Mouse (Mus musculus): ENCODE results near the gene Schip1. TPM values are rescaled to one million over a fixed set of nuclear protein-coding genes. Genes with fewer than 3 reads are reported as not detected.

Schip1 gene
- polyA plus RNA-seq, 1 experiment from 2014 or later: 2.3 TPM

DNA sequence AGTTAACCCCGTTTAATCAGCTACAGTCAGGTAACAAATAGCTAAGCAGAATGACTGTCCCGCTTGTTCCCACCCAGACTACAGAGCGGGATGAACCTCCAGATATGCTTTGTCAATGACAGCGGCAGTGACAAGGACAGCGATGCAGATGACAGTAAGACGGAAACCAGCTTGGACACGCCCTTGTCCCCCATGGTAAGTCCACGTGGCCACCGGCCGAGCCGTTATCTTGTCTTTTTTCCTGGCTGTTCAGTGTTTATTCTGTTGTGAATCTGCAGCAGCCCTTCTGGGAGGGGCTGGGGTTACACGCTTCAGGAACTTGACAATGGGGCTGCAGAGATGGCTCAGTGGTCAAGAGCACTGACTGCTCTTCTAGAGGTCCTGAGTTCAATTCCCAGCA lies 551.8 kb downstream of the Schip1 start:
- ATAC-seq: peak; percentile 19; the same call in 1 of the 2 replicates
- Histone ChIP-seq H3K4me3 (ENCODE audit: low read depth, low read length) (no peak overlapping the region), H3K4me2 (ENCODE audit: low read depth, low read length) (no peak overlapping the region), H3K4me1 (ENCODE audit: insufficient read depth) (peaks cover 9% of the 10 kb centered on the region; the same call in 1 of the 2 replicates), H3K27ac (ENCODE audit: low read depth) (peak overlapping the region; percentile 12; the same call in 1 of the 2 replicates), H3K9me3 (ENCODE audit: low read length) (no peaks in the 10 kb centered on the region), H3K27me3 (ENCODE audit: insufficient read depth, low read length) (no peaks in the 10 kb centered on the region), H3K36me3 (replicated peaks; ENCODE audit: insufficient read depth, low read length) (no peaks in the 10 kb centered on the region), H3K9ac (replicated peaks) (no peak overlapping the region)
- TF ChIP-seq EP300 (IDR thresholded peaks at IDR 0.05; ENCODE audit: low read depth) (no peak), CTCF (IDR thresholded peaks at IDR 0.05; ENCODE audit: low read depth) (no peak)
- DNase-seq: no peak
- WGBS (ENCODE audit: insufficient replicate concordance): 43% methylated on average over 12 of the region's 12 CpGs

DNA sequence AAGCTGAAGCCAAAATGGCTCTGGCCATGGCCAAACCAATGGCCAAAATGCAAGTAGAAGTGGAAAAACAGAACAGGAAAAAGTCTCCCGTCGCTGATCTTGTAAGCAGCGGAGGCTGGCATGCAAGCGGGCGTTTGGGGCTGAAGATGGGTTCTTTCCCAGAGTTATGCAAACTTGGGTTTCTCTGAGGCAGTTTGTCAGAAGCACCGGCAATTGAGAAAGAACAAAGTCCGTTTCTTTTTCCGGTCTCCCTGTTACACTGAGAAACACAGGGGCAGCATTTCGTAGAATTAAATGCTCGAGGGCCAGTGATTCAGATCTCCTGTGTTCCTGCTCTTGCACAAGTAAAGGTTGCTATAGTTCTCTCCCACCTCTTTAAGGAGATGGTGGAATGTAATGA lies 553.1 kb downstream of the Schip1 start:
- WGBS (ENCODE audit: insufficient replicate concordance): 63% methylated on average over 10 of the region's 10 CpGs

DNA sequence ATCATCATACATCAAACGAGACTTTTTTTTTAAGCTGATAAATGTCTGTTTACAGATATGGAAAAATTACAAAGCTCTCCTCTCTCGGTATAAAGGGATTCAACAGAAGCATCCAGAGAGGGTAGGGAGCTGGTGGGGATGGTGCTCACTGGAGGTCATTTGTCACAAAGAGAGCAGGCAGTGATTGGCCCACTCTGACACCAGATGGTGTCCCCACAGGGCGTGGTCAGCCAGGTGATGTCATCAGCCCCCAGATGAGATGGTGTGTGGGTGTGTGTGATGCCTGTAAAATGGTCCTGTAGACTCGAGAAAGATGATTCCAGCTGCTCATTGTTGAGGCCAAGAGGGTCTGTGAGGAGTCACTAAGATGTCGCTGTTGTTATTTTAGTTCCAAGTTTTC lies 554.5 kb downstream of the Schip1 start:
- ATAC-seq (no peak), DNase-seq (no peak)
- 62% methylated on average over 5 of the region's 5 CpGs for WGBS (ENCODE audit: insufficient replicate concordance)
- Histone ChIP-seq H3K9me3 (ENCODE audit: low read length) (no peaks in the 10 kb centered on the region), H3K27ac (ENCODE audit: low read depth) (no peak overlapping the region), H3K4me2 (ENCODE audit: low read depth, low read length) (no peak overlapping the region), H3K9ac (replicated peaks) (no peak overlapping the region), H3K27me3 (ENCODE audit: insufficient read depth, low read length) (no peaks in the 10 kb centered on the region), H3K36me3 (replicated peaks; ENCODE audit: insufficient read depth, low read length) (no peaks in the 10 kb centered on the region), H3K4me1 (ENCODE audit: insufficient read depth) (peaks cover 9% of the 10 kb centered on the region; the same call in 1 of the 2 replicates), H3K4me3 (ENCODE audit: low read depth, low read length) (no peak overlapping the region)
- TF ChIP-seq CTCF (IDR thresholded peaks at IDR 0.05; ENCODE audit: low read depth) (no peak), EP300 (IDR thresholded peaks at IDR 0.05; ENCODE audit: low read depth) (no peak)

More for the DNA sequence above, 553.1 kb downstream of the Schip1 start:
- H3K27ac ChIP-seq (ENCODE audit: low read depth): no peak overlapping the region
- peaks cover 9% of the 10 kb centered on the region; the same call in 1 of the 2 replicates for H3K4me1 ChIP-seq (ENCODE audit: insufficient read depth)
- H3K9me3 ChIP-seq (ENCODE audit: low read length): no peaks in the 10 kb centered on the region
- H3K36me3 ChIP-seq (replicated peaks; ENCODE audit: insufficient read depth, low read length): no peaks in the 10 kb centered on the region
- H3K27me3 ChIP-seq (ENCODE audit: insufficient read depth, low read length): no peaks in the 10 kb centered on the region
- ATAC-seq (no peak), DNase-seq (no peak)
- no peak overlapping the region for H3K9ac ChIP-seq (replicated peaks)
- TF ChIP-seq CTCF (IDR thresholded peaks at IDR 0.05; ENCODE audit: low read depth) (no peak), EP300 (IDR thresholded peaks at IDR 0.05; ENCODE audit: low read depth) (no peak)
- no peak overlapping the region for H3K4me2 ChIP-seq (ENCODE audit: low read depth, low read length)
- no peak overlapping the region for H3K4me3 ChIP-seq (ENCODE audit: low read depth, low read length)

DNA sequence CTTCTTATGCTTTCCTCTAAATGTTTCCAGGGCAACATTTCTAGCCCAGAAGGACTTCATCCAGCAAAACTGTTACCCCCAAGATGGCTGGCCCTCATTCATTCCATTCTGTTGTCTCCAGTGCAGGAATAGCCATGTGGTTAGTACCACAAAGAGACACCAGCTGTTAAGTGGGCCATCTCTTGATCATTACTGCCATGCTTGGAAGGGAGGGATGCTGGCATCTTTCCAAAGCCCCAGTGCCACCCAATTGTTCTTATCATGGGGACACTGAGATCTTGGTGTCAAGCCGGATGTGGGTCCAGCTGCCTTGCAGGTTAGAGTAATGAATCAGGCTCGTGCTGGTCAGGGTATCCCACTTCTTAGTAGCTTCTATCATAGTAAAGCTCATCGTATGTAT lies 557.4 kb downstream of the Schip1 start:
- no peaks in the 10 kb centered on the region for H3K4me1 ChIP-seq (ENCODE audit: insufficient read depth)
- no peak overlapping the region for H3K4me3 ChIP-seq (ENCODE audit: low read depth, low read length)
- H3K36me3 ChIP-seq (replicated peaks; ENCODE audit: insufficient read depth, low read length): no peaks in the 10 kb centered on the region
- H3K9ac ChIP-seq (replicated peaks): no peak overlapping the region
- WGBS (ENCODE audit: insufficient replicate concordance): 78% methylated on average over 3 of the region's 3 CpGs
- no peak for TF ChIP-seq EP300 (IDR thresholded peaks at IDR 0.05; ENCODE audit: low read depth)
- no peak for TF ChIP-seq CTCF (IDR thresholded peaks at IDR 0.05; ENCODE audit: low read depth)
- DNase-seq (no peak), ATAC-seq (no peak)
- H3K9me3 ChIP-seq (ENCODE audit: low read length): no peaks in the 10 kb centered on the region
- H3K4me2 ChIP-seq (ENCODE audit: low read depth, low read length): no peak overlapping the region
- no peak overlapping the region for H3K27ac ChIP-seq (ENCODE audit: low read depth)
- no peaks in the 10 kb centered on the region for H3K27me3 ChIP-seq (ENCODE audit: insufficient read depth, low read length)

DNA sequence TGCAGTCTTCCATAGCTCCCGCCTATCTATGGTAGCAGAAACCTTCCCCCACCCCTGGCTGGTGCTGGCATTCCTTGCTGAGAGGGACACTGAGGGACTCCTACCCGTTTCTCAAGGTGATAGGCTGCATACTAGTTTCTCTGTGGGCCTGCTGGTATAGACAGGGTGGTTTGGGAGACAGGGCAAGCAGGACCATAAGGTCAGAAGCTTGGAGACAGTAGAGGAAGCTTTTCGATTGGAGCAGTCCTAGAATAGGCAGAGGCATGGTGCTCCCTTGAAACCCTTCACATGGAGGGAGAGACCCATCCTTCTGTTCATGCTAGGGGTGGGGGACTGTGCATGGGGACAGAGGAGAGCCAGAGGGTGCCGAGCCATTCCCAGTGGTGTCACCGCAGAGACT lies 558.4 kb downstream of the Schip1 start:
- Histone ChIP-seq H3K36me3 (replicated peaks; ENCODE audit: insufficient read depth, low read length) (no peaks in the 10 kb centered on the region), H3K4me2 (ENCODE audit: low read depth, low read length) (no peak overlapping the region), H3K4me1 (ENCODE audit: insufficient read depth) (no peaks in the 10 kb centered on the region), H3K9ac (replicated peaks) (no peak overlapping the region), H3K9me3 (ENCODE audit: low read length) (no peaks in the 10 kb centered on the region), H3K27ac (ENCODE audit: low read depth) (no peak overlapping the region), H3K27me3 (ENCODE audit: insufficient read depth, low read length) (no peaks in the 10 kb centered on the region), H3K4me3 (ENCODE audit: low read depth, low read length) (no peak overlapping the region)
- DNase-seq: no peak
- no peak for TF ChIP-seq CTCF (IDR thresholded peaks at IDR 0.05; ENCODE audit: low read depth)
- no peak for TF ChIP-seq EP300 (IDR thresholded peaks at IDR 0.05; ENCODE audit: low read depth)
- 77% methylated on average over 5 of the region's 5 CpGs for WGBS (ENCODE audit: insufficient replicate concordance)
- ATAC-seq: no peak

DNA sequence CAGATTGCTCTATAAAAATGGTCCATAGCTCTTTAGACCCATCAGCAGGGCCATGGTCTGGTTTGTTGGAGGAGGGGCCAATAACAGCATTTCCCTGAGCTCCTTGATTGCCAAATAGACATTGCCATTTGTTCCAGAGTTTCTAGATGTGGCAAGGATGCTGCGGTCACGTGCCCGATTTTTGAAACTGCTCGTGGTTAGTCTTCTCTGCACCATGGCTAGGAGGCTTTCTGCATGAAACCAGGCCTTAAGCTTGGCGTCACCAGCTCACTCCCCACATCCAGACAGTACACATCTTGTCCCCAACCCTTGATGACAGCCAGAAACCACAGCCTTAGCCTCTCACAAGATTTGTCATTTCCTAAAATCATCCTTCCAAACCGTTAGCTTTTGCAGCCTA lies 559.9 kb downstream of the Schip1 start:
- no peaks in the 10 kb centered on the region for H3K4me1 ChIP-seq (ENCODE audit: insufficient read depth)
- no peak overlapping the region for H3K4me2 ChIP-seq (ENCODE audit: low read depth, low read length)
- no peaks in the 10 kb centered on the region for H3K27me3 ChIP-seq (ENCODE audit: insufficient read depth, low read length)
- TF ChIP-seq EP300 (IDR thresholded peaks at IDR 0.05; ENCODE audit: low read depth) (no peak), CTCF (IDR thresholded peaks at IDR 0.05; ENCODE audit: low read depth) (no peak)
- ATAC-seq (no peak; the same call in 1 of the 2 replicates), DNase-seq (peak; percentile 21)
- no peak overlapping the region for H3K9ac ChIP-seq (replicated peaks)
- no peaks in the 10 kb centered on the region for H3K36me3 ChIP-seq (replicated peaks; ENCODE audit: insufficient read depth, low read length)
- no peak overlapping the region for H3K4me3 ChIP-seq (ENCODE audit: low read depth, low read length)
- WGBS (ENCODE audit: insufficient replicate concordance): 51% methylated on average over 6 of the region's 6 CpGs
- no peak overlapping the region for H3K27ac ChIP-seq (ENCODE audit: low read depth)
- no peaks in the 10 kb centered on the region for H3K9me3 ChIP-seq (ENCODE audit: low read length)

DNA sequence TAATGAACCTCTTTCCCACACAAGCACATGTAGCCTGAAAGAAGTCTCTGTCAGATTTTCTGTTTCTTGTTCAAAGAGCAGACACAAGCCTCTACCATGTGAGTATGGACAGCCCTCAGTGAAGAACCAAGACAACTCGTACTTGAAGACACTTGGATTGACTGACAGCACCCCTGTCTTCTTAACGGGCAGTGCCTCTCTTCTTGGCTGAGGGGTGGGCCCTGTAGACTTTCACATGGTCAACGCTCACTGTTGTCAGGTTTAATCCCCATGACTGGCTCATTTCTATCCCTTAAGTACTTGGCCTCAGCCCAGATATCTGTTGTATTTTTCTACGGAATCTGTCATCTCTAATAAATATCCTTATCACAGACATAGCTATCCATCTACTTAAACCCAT lies 565.7 kb downstream of the Schip1 start:
- DNase-seq (no peak), ATAC-seq (no peak)
- H3K36me3 ChIP-seq (replicated peaks; ENCODE audit: insufficient read depth, low read length): no peaks in the 10 kb centered on the region
- no peak overlapping the region for H3K4me2 ChIP-seq (ENCODE audit: low read depth, low read length)
- 78% methylated on average over 4 of the region's 4 CpGs for WGBS (ENCODE audit: insufficient replicate concordance)
- TF ChIP-seq EP300 (IDR thresholded peaks at IDR 0.05; ENCODE audit: low read depth) (no peak), CTCF (IDR thresholded peaks at IDR 0.05; ENCODE audit: low read depth) (no peak)
- H3K4me3 ChIP-seq (ENCODE audit: low read depth, low read length): no peak overlapping the region
- no peak overlapping the region for H3K27ac ChIP-seq (ENCODE audit: low read depth)
- no peak overlapping the region for H3K9ac ChIP-seq (replicated peaks)
- H3K4me1 ChIP-seq (ENCODE audit: insufficient read depth): no peaks in the 10 kb centered on the region
- no peaks in the 10 kb centered on the region for H3K27me3 ChIP-seq (ENCODE audit: insufficient read depth, low read length)
- H3K9me3 ChIP-seq (ENCODE audit: low read length): no peaks in the 10 kb centered on the region
